18 mouse cellular contexts compared by ENCODE assay signal in genomic region chr11:8862426-8862825, GRCm38 (mm10).
"Had no signal": no experiment of that assay in that cellular context is flagged by ENCODE, and none has a peak within 500 bp of the region (broad histone marks: within the 10 kb centered on the region; RNA-seq: fewer than 3 reads in every experiment).

No protein-coding gene starts in this region.

- H3K4me1 ChIP-seq: megakaryocyte, embryonic 14.5 days; stomach, embryonic 15.5 days had no signal

- H3K9ac ChIP-seq: liver, postnatal 0 days; lung, embryonic 15.5 days; midbrain, embryonic 12.5 days; neural tube, embryonic 12.5 days; stomach, embryonic 15.5 days had no signal

- H3K4me2 ChIP-seq: lung, embryonic 15.5 days; midbrain, embryonic 12.5 days; neural tube, embryonic 12.5 days; stomach, embryonic 15.5 days had no signal

- H3K27ac ChIP-seq: lung, embryonic 15.5 days; macrophage; midbrain, embryonic 12.5 days; neural tube, embryonic 12.5 days; stomach, embryonic 15.5 days; stomach, postnatal 0 days had no signal

- ATAC-seq: liver, postnatal 0 days; lung, postnatal 0 days; midbrain, embryonic 16.5 days had no signal

- H3K9me3 ChIP-seq: lung, embryonic 15.5 days; megakaryocyte, embryonic 14.5 days; midbrain, embryonic 12.5 days; neural tube, embryonic 12.5 days; stomach, embryonic 15.5 days had no signal

- H3K4me3 ChIP-seq: lung, embryonic 15.5 days; megakaryocyte, embryonic 14.5 days; midbrain, embryonic 12.5 days; neural tube, embryonic 12.5 days; stomach, embryonic 15.5 days had no signal

- DNase-seq: liver, postnatal 0 days; lung, adult 2 months; lung, postnatal 14 days; lung, postnatal 36 days; midbrain, embryonic 14.5 days; right cerebral cortex, postnatal 14 days; thymus, adult 2 months; thymus, postnatal 25 days; thymus, postnatal 4 days had no signal

- H3K36me3 ChIP-seq: lung, embryonic 15.5 days; midbrain, embryonic 12.5 days; neural tube, embryonic 12.5 days; stomach, embryonic 15.5 days had no signal

- H3K27me3 ChIP-seq: lung, embryonic 15.5 days; midbrain, embryonic 12.5 days; neural tube, embryonic 12.5 days; stomach, embryonic 15.5 days had no signal
